Mouse (Mus musculus) kidney, adult 2 months (tissue): ENCODE data around the gene Paqr5.

Experiments
- CTCF ChIP-seq: fragments of 200-500 bp; conservative IDR thresholded peaks from 2 replicates; pipeline ENCODE4 v1.5.1; 2011; ENCODE audit warnings: low read depth, mild to moderate bottlenecking, control low read depth, low read length, moderate library complexity, mixed read lengths; ENCODE audit not compliant: insufficient read depth, insufficient read length
- POLR2A ChIP-seq: fragments of 200-500 bp; IDR thresholded peaks from one replicate; pipeline ENCODE4 v1.6.1; 2011; ENCODE audit warnings: low read depth, low read length, control low read depth

DNA sequence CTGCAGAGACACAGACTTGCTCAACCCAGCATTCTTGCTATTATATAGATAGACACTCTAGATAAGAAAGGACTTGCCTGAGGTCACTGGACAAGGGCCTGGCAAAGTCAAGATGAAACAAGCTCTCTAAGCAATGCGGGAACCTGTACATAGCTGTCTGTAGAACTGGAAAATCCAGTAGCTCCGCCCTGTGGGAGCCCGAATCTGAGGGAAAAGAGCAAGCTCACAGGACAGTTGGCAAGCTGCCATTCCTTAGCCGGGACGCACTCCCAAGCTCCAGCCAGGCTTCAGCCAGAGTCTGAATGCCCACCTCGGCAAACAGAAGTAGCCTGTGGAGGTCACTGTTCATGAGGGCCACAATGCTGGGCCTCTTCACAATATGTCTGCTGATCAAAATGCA, 28.8 kb downstream of the Paqr5 start:
- TF ChIP-seq CTCF, result no peak
- no peak for TF ChIP-seq POLR2A
